Mouse (Mus musculus) hindbrain, embryonic 10.5 days (tissue): ENCODE measurements around the gene Glis2. TPM values are rescaled to one million over a fixed set of nuclear protein-coding genes. Genes with fewer than 3 reads are reported as not detected.

Experiments used
- DNase-seq: peaks from one replicate; pipeline ENCODE4 v3.0.0-alpha.2; 2017; ENCODE audit warnings: low spot score
- H3K27ac ChIP-seq: fragments of 300-500 bp; sonication (generic); 2 replicates; pipeline ENCODE4 v1.5.1; 2016; ENCODE audit warnings: mild to moderate bottlenecking, moderate library complexity
- H3K27me3 ChIP-seq: fragments of 300-500 bp; sonication (generic); 2 replicates; pipeline ENCODE4 v1.6.1; 2016; ENCODE audit warnings: mild to moderate bottlenecking; ENCODE audit not compliant: poor library complexity, insufficient read depth, severe bottlenecking
- H3K36me3 ChIP-seq: fragments of 300-500 bp; sonication (generic); 2 replicates; pipeline ENCODE4 v1.6.1; 2016; ENCODE audit warnings: mild to moderate bottlenecking, moderate library complexity
- H3K4me1 ChIP-seq: fragments of 300-500 bp; sonication (generic); replicated peaks from 2 replicates; pipeline ENCODE4 v1.6.1; 2016; ENCODE audit warnings: mild to moderate bottlenecking
- H3K4me3 ChIP-seq: fragments of 300-500 bp; sonication (generic); 2 replicates; pipeline ENCODE4 v1.5.1; 2016; ENCODE audit warnings: mild to moderate bottlenecking, moderate library complexity
- H3K9me3 ChIP-seq: fragments of 300-500 bp; sonication (generic); 2 replicates; pipeline ENCODE4 v1.6.1; 2016; ENCODE audit warnings: mild to moderate bottlenecking, moderate library complexity
- WGBS: fragments of 180-500 bp; shearing (Covaris S2); methylation state at CpG from one replicate; pipeline ENCODE4 v1.1.7; 2016; 5-methylcytosine and 5-hydroxymethylcytosine counted together
- polyA plus RNA-seq: library from polyadenylated mRNA; unstranded; fragments of >200 nt; fragmentation: Nextera tagmentation; extraction: Ambion mirVana; gene quantifications from 2 replicates; pipeline ENCODE4 v1.2.1, GENCODE M21; 2016

Glis2 gene
- polyA plus RNA-seq, 1 experiment from 2014 or later, result 27.9 TPM

DNA sequence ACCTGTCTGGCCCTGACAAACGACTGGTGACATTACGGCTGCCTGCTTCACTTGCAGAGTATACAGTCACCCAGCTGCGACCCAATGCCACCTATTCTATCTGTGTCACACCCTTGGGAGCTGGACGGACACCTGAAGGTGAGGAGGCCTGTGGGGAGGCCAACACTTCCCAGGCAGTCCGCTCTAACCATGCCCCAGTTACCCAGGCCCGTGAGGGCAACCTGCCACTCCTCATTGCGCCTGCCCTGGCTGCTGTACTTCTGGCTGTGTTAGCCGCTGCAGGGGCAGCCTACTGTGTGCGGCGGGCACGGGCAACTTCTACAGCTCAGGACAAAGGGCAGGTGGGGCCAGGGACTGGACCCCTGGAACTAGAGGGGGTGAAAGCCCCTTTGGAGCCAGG is 55.2 kb downstream of the Glis2 start:
- no peaks in the 10 kb centered on the region for H3K9me3 ChIP-seq
- peak overlapping the region; percentile 37 for H3K27ac ChIP-seq
- DNase-seq, result no peak
- 91% methylated on average over 11 of the region's 11 CpGs for WGBS
- H3K27me3 ChIP-seq, result no peaks in the 10 kb centered on the region
- H3K36me3 ChIP-seq, result peaks cover 62% of the 10 kb centered on the region
- no peak overlapping the region for H3K4me3 ChIP-seq
- H3K4me1 ChIP-seq, result peaks cover 75% of the 10 kb centered on the region

DNA sequence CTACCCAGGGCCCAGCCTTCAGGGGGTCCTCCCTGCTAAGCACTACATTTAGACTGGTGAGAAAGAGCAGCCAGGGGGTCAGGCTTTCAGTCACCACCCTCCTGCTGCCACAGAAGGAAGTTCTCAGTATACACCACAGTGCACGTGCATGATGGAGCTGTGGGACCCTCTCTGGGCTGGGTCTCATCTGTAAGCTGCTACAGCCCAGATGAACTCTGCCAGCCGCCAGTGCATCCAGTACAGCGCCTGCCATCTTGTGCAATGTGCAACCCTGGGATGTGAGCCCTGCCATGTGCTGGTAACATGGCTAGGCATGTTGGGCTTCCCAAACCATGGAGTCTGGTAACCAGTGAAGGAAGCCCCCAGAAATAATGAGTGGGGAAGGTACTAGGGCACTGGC is 55.6 kb downstream of the Glis2 start:
- WGBS, result 90% methylated on average over 3 of the region's 3 CpGs
- no peak overlapping the region for H3K4me3 ChIP-seq
- H3K9me3 ChIP-seq, result no peaks in the 10 kb centered on the region
- no peak for DNase-seq
- peak overlapping the region; percentile 37 for H3K27ac ChIP-seq
- H3K4me1 ChIP-seq, result peaks cover 77% of the 10 kb centered on the region
- H3K36me3 ChIP-seq, result peaks cover 66% of the 10 kb centered on the region
- H3K27me3 ChIP-seq, result no peaks in the 10 kb centered on the region

DNA sequence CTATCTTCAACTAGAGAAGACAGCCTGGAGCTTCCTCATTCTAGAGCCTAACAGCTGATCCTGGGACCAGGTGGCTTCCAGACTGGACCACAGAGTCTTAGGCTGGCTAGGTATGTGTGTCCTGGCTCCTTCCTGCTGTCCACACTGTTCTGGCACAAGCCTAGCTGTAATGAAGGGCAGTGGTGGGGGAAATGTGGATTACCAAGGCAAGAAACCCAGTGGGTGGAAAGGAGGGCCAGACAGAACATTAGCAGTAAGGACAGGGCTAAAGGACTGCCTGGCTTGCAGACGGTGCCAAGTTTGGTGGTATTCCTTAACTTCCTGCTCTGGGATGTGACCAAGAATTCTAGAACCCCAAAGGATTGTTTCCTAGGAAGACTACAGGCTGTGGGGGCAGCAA is 56.6 kb downstream of the Glis2 start:
- Histone ChIP-seq H3K4me1 (peaks cover 78% of the 10 kb centered on the region), H3K36me3 (peaks cover 73% of the 10 kb centered on the region), H3K4me3 (no peak overlapping the region), H3K27me3 (no peaks in the 10 kb centered on the region), H3K9me3 (no peaks in the 10 kb centered on the region), H3K27ac (peak overlapping the region; percentile 75)
- WGBS, result 78% methylated on average over 1 of the region's 1 CpGs
- DNase-seq, result no peak

DNA sequence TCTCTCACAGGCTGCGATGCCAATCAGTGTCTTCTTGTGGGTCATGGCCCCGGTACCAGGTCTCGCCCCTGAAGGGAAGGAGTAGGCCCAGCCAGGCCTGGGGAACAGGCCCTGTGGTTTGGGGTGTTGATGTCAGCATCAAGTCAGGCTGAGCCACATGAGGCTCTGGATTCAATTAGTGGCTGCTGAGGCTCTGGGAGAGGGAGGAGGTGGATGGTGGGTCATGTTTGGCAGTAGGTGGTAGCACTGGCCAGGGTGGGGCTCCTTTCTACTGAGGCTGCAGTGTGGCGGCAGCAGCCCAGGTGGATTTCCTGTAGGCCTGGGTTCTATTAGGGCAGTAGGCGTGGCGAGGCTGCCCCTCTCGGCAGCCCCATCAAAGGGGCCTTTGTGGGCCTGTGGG is 57.1 kb downstream of the Glis2 start:
- peak; percentile 74 for DNase-seq
- Histone ChIP-seq H3K27me3 (no peaks in the 10 kb centered on the region), H3K27ac (peak overlapping the region; percentile 75), H3K36me3 (peaks cover 77% of the 10 kb centered on the region), H3K4me3 (no peak overlapping the region), H3K4me1 (peaks cover 78% of the 10 kb centered on the region), H3K9me3 (no peaks in the 10 kb centered on the region)
- 68% methylated on average over 7 of the region's 7 CpGs for WGBS

DNA sequence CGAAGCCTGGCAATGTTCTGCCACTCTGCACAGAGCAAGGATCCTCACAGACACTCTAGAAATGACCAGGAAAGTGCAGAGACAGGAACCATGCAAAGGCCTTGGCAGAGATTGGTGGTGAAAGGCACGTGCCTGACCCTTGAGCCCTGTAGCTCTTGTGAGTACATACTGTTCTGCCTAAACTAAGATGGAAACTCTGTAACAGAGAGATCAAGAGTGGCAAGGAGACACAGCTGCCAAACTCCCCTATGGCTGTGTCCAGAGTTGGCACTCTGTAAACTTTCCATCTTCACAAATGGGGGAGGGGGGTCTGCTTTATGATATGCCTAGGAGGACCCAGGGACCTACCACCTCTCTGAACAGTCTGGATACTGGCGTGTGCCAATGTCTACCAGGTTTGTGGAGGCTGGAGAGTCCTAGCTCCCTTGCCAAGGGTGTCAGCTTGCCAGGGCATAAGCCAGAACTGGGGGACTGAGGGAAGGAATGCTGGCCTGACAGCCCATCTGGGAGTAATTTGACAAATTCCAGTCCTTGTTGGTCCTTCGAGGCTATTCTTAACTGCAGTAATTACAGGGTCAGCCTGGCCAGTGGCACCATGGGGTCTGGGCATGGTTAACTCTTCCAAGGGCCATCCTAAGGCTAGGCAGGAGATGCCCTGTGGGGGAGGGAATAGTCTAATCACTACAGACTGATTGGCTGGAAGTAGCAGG is 58.3 kb downstream of the Glis2 start:
- H3K36me3 ChIP-seq, result peaks cover 79% of the 10 kb centered on the region
- DNase-seq, result no peak
- no peaks in the 10 kb centered on the region for H3K9me3 ChIP-seq
- H3K27ac ChIP-seq, result peak overlapping the region; percentile 75
- 68% methylated on average over 4 of the region's 4 CpGs for WGBS
- no peaks in the 10 kb centered on the region for H3K27me3 ChIP-seq
- no peak overlapping the region for H3K4me3 ChIP-seq
- H3K4me1 ChIP-seq, result peaks cover 71% of the 10 kb centered on the region

GRCm38 (mm10) chr16:4654706-4655105 is 60.2 kb downstream of the Glis2 start:
- H3K4me3 ChIP-seq, result no peak overlapping the region
- no peaks in the 10 kb centered on the region for H3K27me3 ChIP-seq
- H3K9me3 ChIP-seq, result no peaks in the 10 kb centered on the region
- H3K4me1 ChIP-seq, result peaks cover 64% of the 10 kb centered on the region
- H3K27ac ChIP-seq, result peak overlapping the region; percentile 72; the same call in 1 of the 2 replicates
- peaks cover 67% of the 10 kb centered on the region for H3K36me3 ChIP-seq
- DNase-seq, result no peak
- WGBS, result 83% methylated on average over 10 of the region's 10 CpGs

DNA sequence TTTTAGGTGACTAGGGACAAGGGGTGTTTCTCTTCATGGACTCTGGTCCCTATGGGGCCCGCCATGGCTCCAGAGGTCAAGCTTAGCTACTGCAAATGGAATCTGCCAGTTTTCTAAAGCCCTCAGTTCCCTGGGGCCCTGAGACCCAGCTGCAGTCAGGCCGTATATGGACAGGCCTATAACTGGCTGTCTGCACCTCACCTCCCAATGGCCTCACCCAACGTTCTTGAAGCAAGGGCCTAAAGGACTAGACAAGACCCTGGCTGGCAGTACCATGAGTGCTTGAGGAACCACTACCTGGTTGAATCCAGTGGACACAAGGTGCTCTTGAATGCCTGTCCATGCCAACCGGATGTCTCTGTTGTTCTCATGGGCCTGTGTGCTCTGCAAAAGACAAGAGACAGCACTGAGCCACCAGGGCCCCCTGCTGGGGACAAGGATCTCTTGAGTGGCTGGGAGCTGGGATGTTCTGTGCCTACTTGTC is 60.8 kb downstream of the Glis2 start:
- Histone ChIP-seq H3K9me3 (no peaks in the 10 kb centered on the region), H3K27me3 (no peaks in the 10 kb centered on the region), H3K4me1 (peaks cover 64% of the 10 kb centered on the region), H3K27ac (peak overlapping the region; percentile 72), H3K4me3 (no peak overlapping the region), H3K36me3 (peaks cover 61% of the 10 kb centered on the region)
- no peak for DNase-seq
- WGBS, result 77% methylated on average over 4 of the region's 4 CpGs

GRCm38 (mm10) chr16:4655764-4656570 is 61.5 kb downstream of the Glis2 start:
- Histone ChIP-seq H3K27me3 (no peaks in the 10 kb centered on the region), H3K27ac (peak overlapping the region; percentile 72), H3K9me3 (no peaks in the 10 kb centered on the region), H3K36me3 (peaks cover 62% of the 10 kb centered on the region), H3K4me3 (no peak overlapping the region), H3K4me1 (peaks cover 63% of the 10 kb centered on the region)
- WGBS, result 43% methylated on average over 11 of the region's 11 CpGs
- no peak for DNase-seq

- Histone ChIP-seq H3K9me3 (no peaks in the 10 kb centered on the region), H3K27ac (peak overlapping the region; percentile 72), H3K4me3 (no peak overlapping the region), H3K36me3 (peaks cover 62% of the 10 kb centered on the region), H3K4me1 (peaks cover 57% of the 10 kb centered on the region), H3K27me3 (no peaks in the 10 kb centered on the region)
- WGBS, result 71% methylated on average over 9 of the region's 9 CpGs
- DNase-seq, result no peak
Measured at GRCm38 (mm10) chr16:4656571-4657081, 62.1 kb downstream of the Glis2 start.

- peak; percentile 76 for DNase-seq
- Histone ChIP-seq H3K4me3 (no peak overlapping the region), H3K27me3 (no peaks in the 10 kb centered on the region), H3K9me3 (no peaks in the 10 kb centered on the region), H3K36me3 (peaks cover 48% of the 10 kb centered on the region), H3K27ac (peak overlapping the region; percentile 74), H3K4me1 (peaks cover 41% of the 10 kb centered on the region)
- WGBS, result 22% methylated on average over 11 of the region's 11 CpGs
Measured at GRCm38 (mm10) chr16:4658781-4659245, 64.3 kb downstream of the Glis2 start.

GRCm38 (mm10) chr16:4659326-4659725 is 64.8 kb downstream of the Glis2 start:
- DNase-seq, result no peak
- no peak overlapping the region for H3K4me3 ChIP-seq
- 23% methylated on average over 2 of the region's 2 CpGs for WGBS
- no peaks in the 10 kb centered on the region for H3K9me3 ChIP-seq
- H3K4me1 ChIP-seq, result peaks cover 40% of the 10 kb centered on the region
- H3K27me3 ChIP-seq, result no peaks in the 10 kb centered on the region
- peaks cover 48% of the 10 kb centered on the region for H3K36me3 ChIP-seq
- H3K27ac ChIP-seq, result peak overlapping the region; percentile 74

DNA sequence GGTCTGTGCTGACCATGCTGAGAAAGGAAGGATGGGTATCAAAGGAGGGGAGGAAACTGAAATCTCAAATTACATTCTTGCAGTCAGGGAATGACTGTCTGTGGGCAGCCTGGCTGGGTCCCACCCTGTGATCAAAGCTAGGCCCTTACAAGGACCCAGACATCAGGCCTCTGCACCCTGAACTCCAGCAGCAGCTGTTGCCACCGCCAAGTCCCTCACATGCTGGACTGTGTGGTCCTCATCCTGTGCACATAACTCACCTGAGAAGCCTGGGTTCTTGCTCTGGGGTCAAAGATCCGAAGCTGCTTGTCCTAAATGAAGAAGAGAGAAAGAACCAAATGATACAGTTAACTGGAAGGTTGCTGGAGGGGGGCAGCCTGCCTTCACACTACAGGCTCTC is 67.1 kb downstream of the Glis2 start:
- Histone ChIP-seq H3K9me3 (no peaks in the 10 kb centered on the region), H3K36me3 (peaks cover 51% of the 10 kb centered on the region), H3K27me3 (no peaks in the 10 kb centered on the region), H3K4me3 (no peak overlapping the region), H3K4me1 (peaks cover 17% of the 10 kb centered on the region), H3K27ac (no peak overlapping the region)
- whole genome bisulfite sequencing, result 73% methylated on average over 2 of the region's 2 CpGs
- no peak for DNase-seq

DNA sequence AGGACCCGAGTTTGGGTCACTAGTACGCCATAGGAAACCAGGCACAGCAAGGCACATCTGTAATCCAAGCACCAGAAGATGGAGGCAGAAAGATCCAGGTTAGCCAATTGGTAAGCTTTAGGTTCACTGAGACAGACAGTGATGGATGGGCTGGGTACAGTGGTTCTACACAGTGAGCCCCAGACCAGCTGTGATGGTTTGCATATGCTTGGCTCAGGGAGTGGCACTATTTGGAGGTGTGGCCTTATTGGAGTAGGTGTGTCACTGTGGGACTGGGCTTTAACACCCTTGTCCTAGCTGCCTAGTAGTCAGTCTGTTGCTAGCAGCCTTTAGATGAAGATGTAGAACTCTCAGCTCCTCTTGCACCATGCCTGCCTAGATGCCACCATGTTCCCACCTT is 69.3 kb downstream of the Glis2 start:
- Histone ChIP-seq H3K4me3 (no peak overlapping the region), H3K4me1 (peaks cover 6% of the 10 kb centered on the region), H3K9me3 (no peaks in the 10 kb centered on the region), H3K36me3 (peaks cover 63% of the 10 kb centered on the region), H3K27ac (no peak overlapping the region), H3K27me3 (no peaks in the 10 kb centered on the region)
- 81% methylated on average over 2 of the region's 2 CpGs for WGBS
- DNase-seq, result no peak
